In the genomic region with DNA sequence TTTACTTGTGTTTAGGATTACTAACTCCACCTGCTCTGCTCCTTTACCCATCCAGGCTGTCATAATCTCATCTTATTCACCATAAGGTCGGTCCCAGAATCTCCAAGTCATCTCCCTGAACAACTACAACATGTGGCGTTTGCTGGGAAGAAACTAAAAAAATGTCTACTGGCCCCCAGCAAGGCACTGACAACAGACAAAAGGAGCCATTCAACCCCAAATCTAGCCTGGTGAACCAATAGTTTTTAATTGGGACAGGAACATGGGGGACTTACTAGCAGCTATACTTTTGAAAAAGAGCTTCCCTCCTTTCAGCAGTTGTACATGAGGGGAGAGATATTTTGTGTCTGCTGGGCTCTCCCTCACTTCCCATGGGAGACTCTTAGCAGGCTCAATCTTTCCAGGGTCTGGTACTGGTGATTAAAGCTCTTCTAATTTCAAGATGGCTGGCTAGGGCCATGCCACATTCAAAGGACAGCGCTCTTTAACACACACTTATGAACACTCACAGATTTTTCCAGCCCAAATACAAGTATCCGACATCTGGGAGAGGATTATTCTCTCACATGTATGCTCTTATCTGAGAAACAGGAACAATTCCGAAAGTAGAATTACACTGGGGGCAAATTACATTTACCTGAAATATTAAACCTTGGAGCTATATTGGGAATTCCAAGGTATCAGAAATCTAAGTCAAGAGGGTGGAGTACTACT, we compare ENCODE assay signal across 8 mouse cellular contexts. TPM values are rescaled to one million over a fixed set of nuclear protein-coding genes. Genes with fewer than 3 reads are reported as not detected.
DNase-seq lines count a peak whose midpoint lies in the region; ATAC-seq and TF ChIP-seq lines count a peak whose summit lies in the region.

No protein-coding gene starts in this region.

- TF ChIP-seq RAD21 in CH12.LX (IDR thresholded peaks at IDR 0.05; ENCODE audit: low read depth, low read length), result no peak

- no peak for TF ChIP-seq POLR2A in CH12.LX (IDR thresholded peaks at IDR 0.05; ENCODE audit: low read depth, low read length)

- H3K9me3 ChIP-seq in CH12.LX (replicated peaks; ENCODE audit: low read length), result no peaks in the 10 kb centered on the region
- H3K9me3 ChIP-seq in heart, postnatal 0 days (replicated peaks; ENCODE audit: control insufficient read depth, low read length), result no peaks in the 10 kb centered on the region
- H3K9me3 ChIP-seq in liver, embryonic 16.5 days (replicated peaks; ENCODE audit: control insufficient read depth, low read length), result no peaks in the 10 kb centered on the region

- DNase-seq in heart, adult 11 months, result peak; percentile 21
- DNase-seq in heart, postnatal 4 days, result no peak
- no peak for DNase-seq in CH12.LX (ENCODE audit: extremely low read depth)
- DNase-seq in heart, postnatal 0 days (ENCODE audit: low spot score), result no peak
- no peak for DNase-seq in spleen, postnatal 36 days (ENCODE audit: low spot score in 2 of 2)
- no peak for DNase-seq in ovary, adult 18-20 months (ENCODE audit: low spot score)
- no peak for DNase-seq in adrenal gland, postnatal 4 days (ENCODE audit: low spot score in 2 of 2)

- H3K9ac ChIP-seq in CH12.LX (ENCODE audit: insufficient read depth, low read depth), result peak overlapping the region; percentile 2
- peak overlapping the region; percentile 23 for H3K9ac ChIP-seq in heart, postnatal 0 days (replicated peaks; ENCODE audit: low read depth, low read length)
- no peak overlapping the region for H3K9ac ChIP-seq in liver, embryonic 16.5 days (ENCODE audit: low read depth, low read length)

- no peak for ATAC-seq in heart, postnatal 0 days (ENCODE audit: insufficient read depth, low read depth)
- no peak for ATAC-seq in liver, embryonic 16.5 days (ENCODE audit: low read depth)

- H3K4me1 ChIP-seq in CH12.LX (ENCODE audit: control insufficient read depth in 1 of 2, insufficient read depth in 2 of 2), result peaks cover 3 to 16% of the 10 kb centered on the region in 2 experiments
- peaks cover 32% of the 10 kb centered on the region for H3K4me1 ChIP-seq in heart, postnatal 0 days (ENCODE audit: control insufficient read depth, insufficient read depth)
- no peaks in the 10 kb centered on the region; the same call in 1 of the 2 replicates for H3K4me1 ChIP-seq in liver, embryonic 16.5 days (ENCODE audit: control insufficient read depth, low read depth, low read length)

- H3K27me3 ChIP-seq in CH12.LX (replicated peaks), result no peaks in the 10 kb centered on the region
- no peaks in the 10 kb centered on the region for H3K27me3 ChIP-seq in heart, postnatal 0 days (ENCODE audit: control insufficient read depth, insufficient read depth, low read length)
- peaks cover 19% of the 10 kb centered on the region for H3K27me3 ChIP-seq in liver, embryonic 16.5 days (ENCODE audit: control insufficient read depth, insufficient read depth, low read depth, low read length)

- TF ChIP-seq EP300 in CH12.LX (IDR thresholded peaks at IDR 0.05; ENCODE audit: low read length), result no peak
- no peak for TF ChIP-seq EP300 in heart, postnatal 0 days (IDR thresholded peaks at IDR 0.05; ENCODE audit: low read depth)

- dilution Hi-C loops in CH12.LX (cut with MboI; ENCODE audit: extremely low pct_ligation_motif_present, extremely low pct_unique_long_range_greater_than_20kb, low sequenced_read_pairs), result no loop called here

- no peaks in the 10 kb centered on the region for H3K36me3 ChIP-seq in CH12.LX (replicated peaks in 1 of 2; ENCODE audit: control insufficient read depth in 1 of 2, insufficient read depth in 1 of 2, low read length in 1 of 2)
- H3K36me3 ChIP-seq in heart, postnatal 0 days (replicated peaks; ENCODE audit: control insufficient read depth, insufficient read depth, low read length), result no peaks in the 10 kb centered on the region
- H3K36me3 ChIP-seq in liver, embryonic 16.5 days (ENCODE audit: control insufficient read depth, insufficient read depth), result no peaks in the 10 kb centered on the region

- no peak overlapping the region for H3K4me3 ChIP-seq in CH12.LX (replicated peaks in 1 of 3; ENCODE audit: low read depth in 2 of 3, low read length in 2 of 3, poor library complexity in 1 of 3)
- H3K4me3 ChIP-seq in heart, postnatal 0 days (ENCODE audit: low read depth, low read length), result peak overlapping the region; percentile 55
- no peak overlapping the region for H3K4me3 ChIP-seq in liver, embryonic 16.5 days (ENCODE audit: low read depth, low read length)

- no peak for TF ChIP-seq CTCF in CH12.LX (conservative IDR thresholded peaks at IDR 0.05 in 1 of 2, IDR thresholded peaks at IDR 0.05 in 1 of 2; ENCODE audit: low read depth in 2 of 2, low read length in 2 of 2)
- TF ChIP-seq CTCF in heart, postnatal 0 days (IDR thresholded peaks at IDR 0.05; ENCODE audit: low read depth), result no peak

- WGBS in heart, postnatal 0 days, result 43% methylated on average over 5 of the region's 5 CpGs
- 50% methylated on average over 5 of the region's 5 CpGs for WGBS in liver, embryonic 16.5 days (ENCODE audit: insufficient replicate concordance)

- no peak overlapping the region for H3K27ac ChIP-seq in CH12.LX (ENCODE audit: insufficient read depth, low read depth)
- peak overlapping the region; percentile 89 for H3K27ac ChIP-seq in heart, postnatal 0 days (ENCODE audit: low read depth)
- no peak overlapping the region for H3K27ac ChIP-seq in liver, embryonic 16.5 days (ENCODE audit: low read length)

- 0 out of 2 replicates have a peak overlapping the region, but pooled peaks have one; percentile 5 for H3K4me2 ChIP-seq in CH12.LX (ENCODE audit: insufficient read depth, low read depth, poor library complexity, severe bottlenecking)
- H3K4me2 ChIP-seq in heart, postnatal 0 days (ENCODE audit: low read depth, low read length), result peak overlapping the region; percentile 81
- peak overlapping the region; percentile 56; the same call in 1 of the 2 replicates for H3K4me2 ChIP-seq in liver, embryonic 16.5 days (ENCODE audit: low read depth, low read length)

- H3K79me2 ChIP-seq in CH12.LX (replicated peaks; ENCODE audit: control insufficient read depth, extremely low read depth, insufficient read depth, poor library complexity, severe bottlenecking), result no peaks in the 10 kb centered on the region

- in situ Hi-C loops in CH12.LX (cut with MboI; ENCODE audit: low pct_ligation_motif_present, low pct_unique_long_range_greater_than_20kb, low sequenced_read_pairs), result loop anchor here (10.0 kb wide), 1 partner anchor 195 kb away; no protein-coding TSS in a partner anchor

TF ChIP-seq in CH12.LX, 34 proteins besides CTCF, POLR2A, EP300 and RAD21:
- TF ChIP-seq CHD1 (IDR thresholded peaks at IDR 0.05; ENCODE audit: low read depth, low read length) (no peak), ETS1 (conservative IDR thresholded peaks at IDR 0.05; ENCODE audit: low read depth, low read length) (no peak), IRF4 (IDR thresholded peaks at IDR 0.05; ENCODE audit: low read depth, low read length) (no peak), NELFE (IDR thresholded peaks at IDR 0.05; ENCODE audit: low read depth, low read length) (no peak), TCF12 (IDR thresholded peaks at IDR 0.05; ENCODE audit: low read depth, low read length) (no peak), ELF1 (IDR thresholded peaks at IDR 0.05; ENCODE audit: low read depth, low read length) (no peak), HCFC1 (IDR thresholded peaks at IDR 0.05; ENCODE audit: low read depth, low read length) (no peak), ZNF384 (IDR thresholded peaks at IDR 0.05; ENCODE audit: low read depth, low read length) (no peak), MAZ (IDR thresholded peaks at IDR 0.05; ENCODE audit: low read depth, low read length) (no peak), ZKSCAN1 (IDR thresholded peaks at IDR 0.05; ENCODE audit: borderline replicate concordance, low read depth, low read length) (no peak), KAT2A (IDR thresholded peaks at IDR 0.05; ENCODE audit: insufficient replicate concordance, low read length) (no peak), SMC3 (IDR thresholded peaks at IDR 0.05; ENCODE audit: low read depth, low read length) (no peak), JUND (conservative IDR thresholded peaks at IDR 0.05; ENCODE audit: low read depth, low read length) (no peak), USF2 (conservative IDR thresholded peaks at IDR 0.05; ENCODE audit: low read depth, low read length) (no peak), USF1 (IDR thresholded peaks at IDR 0.05; ENCODE audit: low read depth, low read length) (no peak), ZMIZ1 (IDR thresholded peaks at IDR 0.05; ENCODE audit: low read depth, low read length) (no peak), JUN (IDR thresholded peaks at IDR 0.05; ENCODE audit: insufficient read depth, low read depth, low read length) (no peak), MAX (IDR thresholded peaks at IDR 0.05; ENCODE audit: low read length) (no peak)

RNA-seq across cellular contexts. Expression of a gene that starts 13.1 kb away (rescaled TPM):
- 10 to 100 TPM; 41.1 to 41.3 TPM for total RNA-seq in heart, postnatal 4 days (2021)
- total RNA-seq in CH12.LX (2012; rRNA removed) (198 and 234 TPM in 2 replicates), CH12.LX (2014; rRNA removed) (179 and 194 TPM in 2 replicates)
- 83.2 and 120 TPM in 2 replicates for polyA plus RNA-seq in CH12.LX (2012; ENCODE audit: insufficient read length, low read depth)
- 58.0 and 108 TPM in 2 replicates for total RNA-seq in heart, postnatal 0 days (2014; rRNA removed; ENCODE audit: low replicate concordance)
- polyA plus RNA-seq in heart, postnatal 0 days (2015; fragmentation: Nextera tagmentation; extraction: Ambion mirVana), result 86.3 and 87.8 TPM in 2 replicates
- 27.1 and 27.4 TPM in 2 replicates for polyA plus RNA-seq in liver, embryonic 16.5 days (2015; fragmentation: Nextera tagmentation; extraction: Ambion mirVana)
- 10 to 100 TPM; 45.2 to 50.0 TPM for total RNA-seq in adrenal gland, postnatal 4 days (2021)

RNA-seq across cellular contexts. Expression of a gene that starts 19.4 kb away (rescaled TPM):
- 100 to 1,000 TPM; 100 to 106 TPM for total RNA-seq in heart, postnatal 4 days (2021)
- total RNA-seq in CH12.LX (2012; rRNA removed), result 22.6 and 33.6 TPM in 2 replicates
- total RNA-seq in CH12.LX (2014; rRNA removed), result 34.8 and 38.4 TPM in 2 replicates
- 46.2 and 49.8 TPM in 2 replicates for polyA plus RNA-seq in CH12.LX (2012; ENCODE audit: insufficient read length, low read depth)
- 157 and 227 TPM in 2 replicates for total RNA-seq in heart, postnatal 0 days (2014; rRNA removed; ENCODE audit: low replicate concordance)
- 16.9 and 19.7 TPM in 2 replicates for polyA plus RNA-seq in heart, postnatal 0 days (2015; fragmentation: Nextera tagmentation; extraction: Ambion mirVana)
- polyA plus RNA-seq in liver, embryonic 16.5 days (2015; fragmentation: Nextera tagmentation; extraction: Ambion mirVana), result 0.68 and 1.0 TPM in 2 replicates
- 100 to 1,000 TPM in 1 of 2 experiments, 10 to 100 TPM in 1; 59.8 to 108 TPM for total RNA-seq in adrenal gland, postnatal 4 days (2021)

Comparison
In these comparisons a context has a peak if more than half of its experiments do, and no peak if none do; other contexts are left out.
1. H3K4me2 ChIP-seq: peak in every context shown above with its lines; median percentile 81 in heart, postnatal 0 days; 56 in liver, embryonic 16.5 days; 5 in CH12.LX.